Mouse (Mus musculus): ENCODE results near the gene Galnt11. TPM values are rescaled to one million over a fixed set of nuclear protein-coding genes. Genes with fewer than 3 reads are reported as not detected.
A peak's percentile ranks its signal among the peaks of the same experiment; 100 is the strongest.
"Not testable (repeated sequence)": the region's sequence is repeated elsewhere in the genome, so short reads cannot be mapped to it uniquely, and the experiment has no call there.

The Galnt11 gene
- polyA plus RNA-seq (2016; fragmentation: Nextera tagmentation; extraction: Ambion mirVana) = 28.8 and 30.4 TPM in 2 replicates

DNA sequence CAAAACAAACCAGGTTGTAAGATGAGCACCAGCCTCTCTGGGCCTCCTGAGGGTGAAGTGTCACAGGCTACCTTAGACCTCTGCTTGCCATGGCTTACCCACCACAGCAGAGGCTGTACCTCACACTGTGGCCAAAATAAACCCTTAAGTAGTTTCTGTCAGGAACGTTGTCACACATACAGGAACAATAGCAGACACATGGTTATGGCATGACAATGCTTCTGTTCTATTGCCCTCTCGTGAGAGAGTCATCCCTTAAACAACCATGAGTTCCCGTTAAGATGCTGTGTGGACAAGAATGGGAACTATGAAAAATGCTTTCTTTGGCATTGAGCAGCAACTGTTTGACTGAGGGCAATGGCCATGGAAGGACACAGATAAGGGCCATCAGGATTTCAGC is at the start of gene Galnt11:
Gene Galnt11 (plus strand): TSS at position 301 of the 400 bp plus-strand sequence.
- 86% methylated on average over 3 of the region's 3 CpGs for WGBS
- Histone ChIP-seq H3K9me3 (no peaks in the 10 kb centered on the region), H3K4me3 (peak within 1 kb of the TSS; percentile 79), H3K27me3 (ENCODE audit: poor library complexity, severe bottlenecking) (no peaks in the 10 kb centered on the region), H3K36me3 (replicated peaks) (peaks cover 11% of the 10 kb centered on the region), H3K4me1 (peaks cover 14% of the 10 kb centered on the region), H3K27ac (peak within 1 kb of the TSS; percentile 94)
- no peak for DNase-seq (ENCODE audit: extremely low spot score, low spot score)

DNA sequence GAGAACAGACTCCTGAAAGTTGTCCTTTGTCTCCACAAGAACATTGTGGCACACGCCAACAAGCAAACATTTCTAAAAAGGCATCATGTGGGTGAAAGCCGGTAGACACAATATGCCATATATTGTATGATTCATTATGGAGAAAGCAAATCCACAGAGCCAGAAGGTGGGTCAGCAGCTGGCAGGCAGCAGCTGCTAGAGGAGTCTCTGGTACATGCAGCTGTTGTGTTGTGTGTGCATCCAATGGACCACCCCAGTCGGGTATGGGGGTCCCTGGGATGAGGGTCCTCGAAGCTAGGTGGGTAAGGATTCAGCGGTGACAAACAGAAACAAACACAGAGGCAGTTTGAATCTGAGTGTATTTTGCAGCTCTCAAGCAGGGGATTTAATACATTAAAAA is 43.8 kb upstream of the Galnt11 start:
- not testable (repeated sequence) for H3K4me3 ChIP-seq; DNase-seq (ENCODE audit: extremely low spot score, low spot score); H3K36me3 ChIP-seq (replicated peaks); H3K4me1 ChIP-seq; H3K27ac ChIP-seq; H3K27me3 ChIP-seq (ENCODE audit: poor library complexity, severe bottlenecking); H3K9me3 ChIP-seq
- WGBS = 91% methylated on average over 5 of the region's 5 CpGs

DNA sequence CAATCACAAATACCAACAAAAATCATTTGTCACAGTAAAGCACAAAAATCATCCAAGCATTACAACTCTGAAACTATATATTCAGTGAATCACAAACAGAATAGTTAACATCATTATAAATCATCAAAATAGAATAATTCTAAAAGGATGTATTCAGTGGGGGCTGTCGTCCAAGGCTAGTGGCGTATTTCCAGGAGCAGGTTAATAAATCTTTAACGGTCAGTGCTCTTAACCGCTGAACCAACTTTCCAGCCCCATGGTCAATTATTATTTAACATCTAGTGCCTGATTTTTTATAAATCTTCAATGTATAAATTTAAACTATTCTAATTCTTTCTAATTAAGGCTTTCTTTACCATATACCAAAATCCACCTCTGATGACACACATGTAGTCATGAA is 43.2 kb upstream of the Galnt11 start:
- H3K27me3 ChIP-seq (ENCODE audit: poor library complexity, severe bottlenecking); H3K4me3 ChIP-seq; DNase-seq (ENCODE audit: extremely low spot score, low spot score); H3K9me3 ChIP-seq; H3K36me3 ChIP-seq (replicated peaks); H3K27ac ChIP-seq; H3K4me1 ChIP-seq: not testable (repeated sequence)
- WGBS = 93% methylated on average over 4 of the region's 4 CpGs

DNA sequence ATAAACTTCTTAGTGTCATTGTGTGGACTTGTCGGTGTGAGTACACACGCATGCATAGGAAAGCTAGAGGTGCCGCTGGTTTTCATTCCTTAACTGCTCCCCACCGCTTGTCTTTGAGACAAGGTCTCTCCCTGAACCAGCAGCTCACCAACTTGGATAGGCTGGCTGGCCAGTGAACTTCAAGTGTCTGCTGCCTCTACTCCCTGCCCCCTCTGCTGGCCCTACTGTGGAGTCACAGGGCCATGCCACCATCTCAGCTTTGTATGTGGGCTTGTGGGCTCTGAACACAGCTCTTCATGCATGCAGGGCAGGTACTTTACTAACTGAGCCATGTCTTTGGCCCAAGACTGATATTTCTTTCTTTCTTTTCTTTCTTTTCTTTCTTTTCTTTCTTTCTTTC is 42.4 kb upstream of the Galnt11 start:
- DNase-seq (ENCODE audit: extremely low spot score, low spot score) = no peak
- no peaks in the 10 kb centered on the region for H3K36me3 ChIP-seq (replicated peaks)
- H3K27me3 ChIP-seq (ENCODE audit: poor library complexity, severe bottlenecking) = no peaks in the 10 kb centered on the region
- H3K9me3 ChIP-seq = no peaks in the 10 kb centered on the region
- H3K4me1 ChIP-seq = no peaks in the 10 kb centered on the region
- 93% methylated on average over 4 of the region's 4 CpGs for WGBS
- no peak overlapping the region for H3K4me3 ChIP-seq
- H3K27ac ChIP-seq = no peak overlapping the region

DNA sequence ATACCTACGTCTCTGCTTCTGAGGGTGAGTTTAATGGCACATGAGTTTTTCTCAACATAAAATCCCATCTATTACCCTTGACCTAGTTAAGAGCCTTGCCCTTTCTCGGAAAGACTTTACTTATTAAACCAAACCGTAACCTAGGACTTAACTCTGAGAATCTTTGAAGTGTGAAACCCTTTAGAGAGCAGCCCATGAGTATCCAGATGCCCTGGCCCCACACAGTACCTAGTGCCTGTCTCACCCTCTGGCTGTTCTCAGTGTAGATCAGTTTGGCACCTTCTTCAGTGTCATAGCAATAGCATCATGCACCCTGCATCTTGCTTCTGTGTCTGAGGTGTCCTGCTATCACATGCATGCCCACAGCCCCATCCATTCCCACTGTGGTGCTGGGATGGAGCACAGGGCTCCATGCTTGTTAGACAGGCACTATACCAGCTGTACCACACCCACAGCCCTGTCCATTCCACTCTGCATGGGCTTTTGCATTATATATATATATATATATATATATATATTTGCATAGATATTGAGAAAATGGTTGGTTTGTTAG is 41.7 kb upstream of the Galnt11 start:
- H3K36me3 ChIP-seq (replicated peaks) = no peaks in the 10 kb centered on the region

DNA sequence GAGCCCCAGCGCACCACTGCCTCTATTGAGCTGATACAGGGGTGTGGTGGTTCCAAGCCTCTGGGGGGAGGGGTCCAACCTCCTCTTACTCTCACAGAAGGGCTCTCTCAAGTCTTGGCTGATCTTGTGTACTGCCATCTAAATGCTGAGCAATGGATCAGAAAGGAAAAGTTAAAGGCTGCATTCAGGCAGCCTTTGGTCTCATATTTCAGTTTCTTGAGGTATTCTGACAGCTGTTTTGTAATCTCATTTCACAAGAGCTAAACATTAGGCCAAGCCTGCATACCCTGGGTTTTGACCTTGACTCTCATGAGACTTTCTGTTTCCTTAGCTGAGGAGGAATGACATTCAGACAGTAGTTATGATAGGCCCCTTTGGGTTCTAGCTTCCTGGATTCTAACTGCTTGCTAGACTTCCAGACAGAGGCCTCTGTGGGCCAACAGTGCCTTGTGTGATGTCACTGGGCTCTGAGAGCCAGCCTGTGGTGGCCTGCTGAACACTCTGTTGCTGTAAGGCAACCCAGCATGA is 40.6 kb upstream of the Galnt11 start, which contains the start of gene Galntl5:
Gene Galntl5 (plus strand): TSS at position 457 of the 528 bp plus-strand sequence.
- no peaks in the 10 kb centered on the region for H3K36me3 ChIP-seq (replicated peaks)
- 79% methylated on average over 1 of the region's 1 CpGs for WGBS
- H3K9me3 ChIP-seq = no peaks in the 10 kb centered on the region
- no peaks in the 10 kb centered on the region for H3K27me3 ChIP-seq (ENCODE audit: poor library complexity, severe bottlenecking)
- no peak for DNase-seq (ENCODE audit: extremely low spot score, low spot score)
- H3K4me3 ChIP-seq = no peak within 1 kb of the TSS
- H3K27ac ChIP-seq = no peak within 1 kb of the TSS
- H3K4me1 ChIP-seq = no peaks in the 10 kb centered on the region

More for the DNA sequence above, 41.7 kb upstream of the Galnt11 start:
- H3K9me3 ChIP-seq = no peaks in the 10 kb centered on the region
- no peak overlapping the region for H3K27ac ChIP-seq
- WGBS = 86% methylated on average over 3 of the region's 3 CpGs
- no peaks in the 10 kb centered on the region for H3K27me3 ChIP-seq (ENCODE audit: poor library complexity, severe bottlenecking)
- no peak overlapping the region for H3K4me3 ChIP-seq
- no peaks in the 10 kb centered on the region for H3K4me1 ChIP-seq
- no peak for DNase-seq (ENCODE audit: extremely low spot score, low spot score)

DNA sequence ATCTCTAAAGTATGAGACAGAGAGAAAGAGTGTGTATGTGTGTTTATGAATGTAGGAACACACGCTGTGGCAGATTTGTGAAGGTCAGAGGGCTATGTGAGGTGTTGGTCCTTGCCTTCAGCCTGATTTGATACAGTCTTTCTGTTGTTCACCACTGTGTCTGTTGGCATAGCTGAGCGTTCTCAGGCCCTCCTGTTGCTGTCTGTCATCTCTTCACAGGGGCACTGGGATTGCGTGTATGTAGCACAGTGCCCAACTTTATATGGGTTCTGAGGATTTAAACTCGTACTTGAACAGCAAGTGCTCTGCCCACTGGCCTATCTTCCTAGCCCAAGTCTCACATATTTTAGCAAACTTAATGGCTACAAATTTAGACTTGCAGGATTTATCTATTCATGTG is 38.1 kb upstream of the Galnt11 start:
- Histone ChIP-seq H3K4me1 (0 out of 2 replicates have a peak, but pooled peaks cover 3% of the 10 kb centered on the region), H3K27me3 (ENCODE audit: poor library complexity, severe bottlenecking) (no peaks in the 10 kb centered on the region), H3K9me3 (no peaks in the 10 kb centered on the region), H3K36me3 (replicated peaks) (no peaks in the 10 kb centered on the region), H3K27ac (no peak overlapping the region), H3K4me3 (no peak overlapping the region)
- WGBS = 90% methylated on average over 4 of the region's 4 CpGs
- no peak for DNase-seq (ENCODE audit: extremely low spot score, low spot score)

DNA sequence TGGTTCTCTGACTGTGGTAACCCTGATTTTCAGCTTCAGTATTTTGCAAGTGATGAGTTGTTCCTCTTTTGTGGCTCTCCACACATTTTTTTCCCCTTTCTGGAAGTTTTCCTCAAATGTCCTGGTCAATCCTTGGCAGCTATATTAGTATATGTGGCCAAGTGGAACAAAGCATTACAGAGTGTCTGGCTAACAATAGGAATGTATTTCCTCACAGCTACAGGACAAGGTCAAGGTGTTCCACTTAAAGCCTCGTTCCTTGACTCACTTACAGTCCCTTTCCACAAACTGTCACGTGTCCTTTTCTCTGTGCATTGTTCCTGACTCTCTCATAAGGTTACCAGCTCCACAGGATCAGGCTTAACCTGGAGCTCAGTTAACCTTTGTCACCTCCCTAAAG is 37.1 kb upstream of the Galnt11 start:
- Histone ChIP-seq H3K4me3 (no peak overlapping the region), H3K36me3 (replicated peaks) (no peaks in the 10 kb centered on the region), H3K27ac (no peak overlapping the region), H3K9me3 (no peaks in the 10 kb centered on the region), H3K27me3 (ENCODE audit: poor library complexity, severe bottlenecking) (no peaks in the 10 kb centered on the region), H3K4me1 (0 out of 2 replicates have a peak, but pooled peaks cover 3% of the 10 kb centered on the region)
- DNase-seq (ENCODE audit: extremely low spot score, low spot score) = no peak
- 60% methylated on average over 2 of the region's 2 CpGs for WGBS

DNA sequence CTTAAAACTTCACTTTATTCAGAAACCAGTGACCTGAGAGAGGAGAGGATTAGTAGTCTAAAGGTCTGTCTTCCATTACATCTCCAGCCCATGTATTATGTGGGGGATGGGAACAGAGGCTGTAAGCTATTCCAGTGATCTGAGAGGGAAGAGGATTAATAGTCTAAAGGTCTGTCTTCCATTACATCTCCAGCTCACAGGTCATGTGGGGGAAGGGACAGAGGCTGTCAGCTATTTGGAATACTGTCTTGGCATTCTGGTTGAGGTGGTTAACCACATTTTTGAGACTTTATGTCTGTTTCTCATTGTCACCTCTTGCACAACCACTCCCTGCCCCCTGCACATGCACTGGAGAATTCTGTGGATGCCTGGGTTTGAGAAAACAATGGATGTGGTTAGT is 34.0 kb upstream of the Galnt11 start:
- DNase-seq (ENCODE audit: extremely low spot score, low spot score) = no peak
- H3K9me3 ChIP-seq = no peaks in the 10 kb centered on the region
- no peaks in the 10 kb centered on the region for H3K36me3 ChIP-seq (replicated peaks)
- H3K27me3 ChIP-seq (ENCODE audit: poor library complexity, severe bottlenecking) = no peaks in the 10 kb centered on the region
- H3K27ac ChIP-seq = no peak overlapping the region
- H3K4me3 ChIP-seq = no peak overlapping the region
- H3K4me1 ChIP-seq = 0 out of 2 replicates have a peak, but pooled peaks cover 3% of the 10 kb centered on the region

DNA sequence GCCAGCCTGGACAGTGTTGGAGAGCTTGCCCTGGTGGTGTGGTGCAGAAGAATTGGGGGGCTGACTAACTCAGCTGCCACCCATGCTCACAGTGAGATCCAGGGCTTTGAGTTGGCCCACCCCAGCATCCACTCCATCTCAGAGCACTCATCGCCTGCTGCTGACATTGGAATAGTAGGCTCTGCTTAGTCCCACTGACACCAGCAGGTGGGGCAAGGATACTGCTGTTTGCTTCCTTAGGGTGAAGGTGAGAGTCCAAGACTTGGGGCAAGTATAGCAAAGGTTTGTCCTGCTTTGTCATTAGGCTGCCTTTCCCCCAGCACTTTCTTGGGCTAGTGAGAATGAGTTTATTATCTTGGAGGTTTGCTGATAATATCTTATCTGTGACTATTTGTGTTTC is 32.9 kb upstream of the Galnt11 start:
- Histone ChIP-seq H3K36me3 (replicated peaks) (no peaks in the 10 kb centered on the region), H3K27me3 (ENCODE audit: poor library complexity, severe bottlenecking) (no peaks in the 10 kb centered on the region), H3K4me1 (0 out of 2 replicates have a peak, but pooled peaks cover 3% of the 10 kb centered on the region), H3K4me3 (no peak overlapping the region), H3K9me3 (no peaks in the 10 kb centered on the region), H3K27ac (no peak overlapping the region)
- no peak for DNase-seq (ENCODE audit: extremely low spot score, low spot score)
- WGBS = 63% methylated on average over 1 of the region's 1 CpGs

DNA sequence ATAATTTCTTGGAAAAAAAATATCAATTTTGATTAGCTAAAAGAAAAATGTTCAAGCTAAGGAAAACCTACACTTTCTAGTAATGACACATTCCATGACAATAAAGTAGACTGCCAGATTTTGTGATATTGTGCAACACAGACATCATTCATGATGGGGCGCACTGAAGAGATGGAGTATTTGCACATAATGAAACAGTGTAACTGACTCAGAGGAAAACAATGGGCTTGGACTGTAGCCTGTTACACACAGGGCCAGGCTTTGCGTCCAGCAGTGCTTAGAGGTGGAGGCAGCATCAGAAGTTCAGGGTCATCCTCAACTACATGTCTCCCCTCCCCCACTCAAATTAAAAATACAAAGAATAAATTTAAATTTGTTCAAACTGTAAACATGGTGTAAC is 31.2 kb upstream of the Galnt11 start:
- Histone ChIP-seq H3K4me1 (0 out of 2 replicates have a peak, but pooled peaks cover 3% of the 10 kb centered on the region), H3K4me3 (no peak overlapping the region), H3K27ac (no peak overlapping the region), H3K9me3 (no peaks in the 10 kb centered on the region), H3K27me3 (ENCODE audit: poor library complexity, severe bottlenecking) (no peaks in the 10 kb centered on the region), H3K36me3 (replicated peaks) (no peaks in the 10 kb centered on the region)
- WGBS = 89% methylated on average over 2 of the region's 2 CpGs
- no peak for DNase-seq (ENCODE audit: extremely low spot score, low spot score)

DNA sequence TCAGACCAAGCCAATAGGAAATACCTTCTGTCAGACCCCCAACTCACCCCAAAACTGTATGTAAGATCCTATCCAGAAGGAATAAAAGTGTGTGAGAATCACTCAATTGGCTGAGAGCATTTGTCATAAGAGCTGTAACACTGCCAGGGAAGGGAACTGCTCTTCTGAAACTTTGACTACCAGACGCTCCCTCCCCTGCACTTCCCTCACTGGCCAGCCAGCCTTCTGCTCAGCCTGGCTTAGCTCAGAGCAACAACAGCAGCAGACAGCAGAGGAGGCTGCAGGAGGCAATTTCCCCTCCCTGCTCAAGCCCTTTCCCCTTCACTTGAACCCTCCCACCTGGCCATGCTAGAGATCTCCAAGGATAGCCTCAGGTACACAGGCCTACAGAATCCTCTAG is 9.8 kb upstream of the Galnt11 start:
- no peaks in the 10 kb centered on the region for H3K36me3 ChIP-seq (replicated peaks)
- no peak for DNase-seq (ENCODE audit: extremely low spot score, low spot score)
- 73% methylated on average over 1 of the region's 1 CpGs for WGBS

DNA sequence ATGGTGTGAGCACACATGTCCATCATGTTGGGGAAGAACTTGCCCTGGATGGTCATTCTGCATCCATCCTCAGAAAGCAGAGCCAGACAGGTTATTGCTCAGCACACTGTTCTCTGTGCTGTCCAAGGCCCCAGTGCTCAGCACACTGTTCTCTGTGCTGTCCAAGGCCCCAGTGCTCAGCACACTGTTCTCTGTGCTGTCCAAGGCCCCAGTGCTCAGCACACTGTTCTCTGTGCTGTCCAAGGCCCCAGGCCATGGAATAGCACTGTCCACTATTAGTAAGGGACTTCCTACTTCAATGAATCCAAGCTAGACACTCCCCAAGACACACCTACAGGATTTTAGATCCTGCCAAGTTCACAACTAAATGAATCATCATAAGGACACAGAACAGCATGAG is 8.5 kb upstream of the Galnt11 start:
- not testable (repeated sequence) for H3K4me1 ChIP-seq; H3K4me3 ChIP-seq; H3K27me3 ChIP-seq (ENCODE audit: poor library complexity, severe bottlenecking); H3K9me3 ChIP-seq; DNase-seq (ENCODE audit: extremely low spot score, low spot score); H3K27ac ChIP-seq; H3K36me3 ChIP-seq (replicated peaks)

More for the DNA sequence above, 9.8 kb upstream of the Galnt11 start:
- H3K4me3 ChIP-seq = no peak overlapping the region
- H3K27ac ChIP-seq = no peak overlapping the region
- H3K27me3 ChIP-seq (ENCODE audit: poor library complexity, severe bottlenecking) = no peaks in the 10 kb centered on the region
- no peaks in the 10 kb centered on the region for H3K4me1 ChIP-seq
- no peaks in the 10 kb centered on the region for H3K9me3 ChIP-seq

DNA sequence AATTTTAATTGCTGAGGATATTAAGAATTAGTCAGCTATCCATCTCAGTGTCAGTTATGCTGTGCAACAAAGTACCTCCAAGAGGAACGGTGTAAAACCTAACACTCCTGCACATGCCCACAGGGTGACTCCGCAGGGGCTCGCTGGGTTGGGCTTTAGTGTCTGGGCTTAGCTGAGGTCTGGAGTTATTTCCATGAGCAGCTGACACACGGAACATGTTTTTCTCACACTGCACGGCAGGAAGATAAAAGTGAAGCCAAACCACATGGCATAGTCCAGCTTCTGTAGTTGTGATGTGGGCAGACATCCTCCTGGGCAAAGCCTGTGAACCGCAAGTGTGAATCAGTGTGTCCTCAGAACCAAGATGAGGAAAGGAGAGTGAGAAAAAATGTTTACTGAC is 6.7 kb upstream of the Galnt11 start:
- 89% methylated on average over 6 of the region's 6 CpGs for WGBS
- H3K9me3 ChIP-seq = no peaks in the 10 kb centered on the region
- DNase-seq (ENCODE audit: extremely low spot score, low spot score) = no peak
- no peaks in the 10 kb centered on the region for H3K36me3 ChIP-seq (replicated peaks)
- no peak overlapping the region for H3K27ac ChIP-seq
- H3K4me3 ChIP-seq = no peak overlapping the region
- no peaks in the 10 kb centered on the region for H3K4me1 ChIP-seq
- no peaks in the 10 kb centered on the region for H3K27me3 ChIP-seq (ENCODE audit: poor library complexity, severe bottlenecking)

Measured in forebrain, embryonic 10.5 days (tissue).